Mouse (Mus musculus): ENCODE data around the gene Ccdc174.

The Ccdc174 gene

GRCm38 (mm10) chr6:91931231-91931630 is 53.4 kb downstream of the Ccdc174 start:
- no peak for DNase-seq

- DNase-seq: no peak
Measured at GRCm38 (mm10) chr6:91938491-91938890, 60.6 kb downstream of the Ccdc174 start.

GRCm38 (mm10) chr6:91948426-91948825 is 70.6 kb downstream of the Ccdc174 start:
- no peak for DNase-seq
